Mouse (Mus musculus): ENCODE results near the gene LTO1.
"Not testable (repeated sequence)": the region's sequence is repeated elsewhere in the genome, so short reads cannot be mapped to it uniquely, and the experiment has no call there.

Gene LTO1

GRCm38 (mm10) chr7:144914948-144915750 lies at the start of gene LTO1:
Gene LTO1, plus strand, starts transcription at chr7:144915100.
- DNase-seq (ENCODE audit: extremely low spot score, low read depth, low spot score): no peak

DNA sequence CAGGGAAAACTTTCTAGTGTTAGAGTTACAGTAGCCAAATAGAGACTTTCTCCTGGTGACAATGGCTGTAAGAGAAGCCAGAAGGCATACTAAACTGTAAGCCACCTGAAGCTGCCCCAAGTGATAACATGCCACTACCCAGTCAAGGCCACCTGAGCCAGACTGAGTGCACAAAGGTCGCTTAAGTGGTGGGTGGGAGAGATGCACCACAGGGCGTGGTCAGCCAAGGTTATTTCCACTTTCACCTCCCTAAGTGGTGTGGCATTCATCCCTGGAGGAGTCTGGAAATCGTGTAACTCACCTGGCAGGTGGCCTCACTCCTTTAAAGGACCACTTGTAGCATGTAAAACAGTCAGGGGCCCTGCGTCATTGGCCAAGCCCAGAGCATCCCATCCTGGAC lies 47.7 kb upstream of the LTO1 start:
- no peak for DNase-seq (ENCODE audit: extremely low spot score, low read depth, low spot score)

GRCm38 (mm10) chr7:144867602-144868001 lies 47.3 kb upstream of the LTO1 start:
- DNase-seq (ENCODE audit: extremely low spot score, low read depth, low spot score): no peak

GRCm38 (mm10) chr7:144872420-144872819 lies 42.5 kb upstream of the LTO1 start:
- no peak for DNase-seq (ENCODE audit: extremely low spot score, low read depth, low spot score)

DNA sequence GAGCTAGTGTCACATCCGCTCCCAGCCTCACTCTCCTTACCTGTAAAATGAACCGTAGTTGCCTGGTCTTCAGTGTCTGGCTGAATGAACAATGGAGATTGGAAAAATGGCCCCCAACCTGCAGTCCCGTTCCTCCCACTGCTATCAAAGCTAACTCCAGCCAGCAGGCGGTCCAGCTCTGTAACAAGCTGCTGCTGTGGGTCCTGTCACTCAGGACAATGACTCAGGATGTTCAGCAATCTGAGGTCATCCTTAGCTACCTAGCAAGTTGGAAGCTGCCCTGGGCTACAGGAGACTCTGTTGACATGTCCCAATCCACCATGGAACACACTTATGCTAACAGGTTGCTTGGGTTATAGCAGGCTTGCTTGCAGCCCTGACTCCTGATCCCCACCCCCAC lies 41.7 kb upstream of the LTO1 start:
- DNase-seq (ENCODE audit: extremely low spot score, low read depth, low spot score): no peak

GRCm38 (mm10) chr7:144874226-144874625 lies 40.7 kb upstream of the LTO1 start:
- no peak for DNase-seq (ENCODE audit: extremely low spot score, low read depth, low spot score)

GRCm38 (mm10) chr7:144878401-144878800 lies 36.5 kb upstream of the LTO1 start:
- DNase-seq (ENCODE audit: extremely low spot score, low read depth, low spot score): no peak

DNA sequence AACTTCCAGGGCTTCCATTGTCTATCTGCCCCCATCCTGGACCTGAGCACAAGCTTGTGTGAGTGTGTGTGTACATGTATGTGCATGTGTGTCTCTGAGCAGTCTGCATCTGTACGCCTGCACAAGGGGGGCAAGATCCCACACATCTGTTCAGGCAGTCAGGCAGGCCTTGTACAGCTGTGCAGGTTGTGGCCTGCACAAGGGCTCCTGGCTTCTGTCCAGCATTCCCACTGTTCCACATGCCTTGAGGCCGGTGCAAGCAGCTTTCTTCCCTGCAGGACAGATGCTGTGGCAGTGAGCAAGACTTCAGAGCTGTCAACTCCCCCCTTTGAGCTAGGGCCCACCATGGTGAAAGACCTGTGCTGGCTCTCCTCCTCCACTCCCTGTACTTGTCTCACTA lies 31.8 kb upstream of the LTO1 start:
- no peak for DNase-seq (ENCODE audit: extremely low spot score, low read depth, low spot score)

DNA sequence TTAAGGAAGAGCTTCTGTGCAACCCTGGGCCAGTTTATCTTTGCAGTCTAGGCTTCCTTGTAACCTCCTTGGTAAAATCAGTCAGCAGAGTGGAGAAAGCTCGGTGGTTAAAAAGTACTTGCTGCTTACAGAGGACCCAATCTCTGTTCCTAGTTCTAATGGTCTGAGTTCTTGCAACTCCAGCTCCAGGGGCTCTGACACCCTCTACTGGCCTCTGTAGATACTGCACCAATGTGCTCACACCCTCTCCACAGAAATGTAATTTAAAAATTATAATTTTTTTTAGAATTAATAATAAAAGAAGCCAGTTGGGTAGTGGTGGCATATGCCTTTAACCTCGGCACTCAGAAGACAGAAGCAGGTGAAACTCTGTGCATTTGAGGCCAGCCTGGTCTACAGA lies 27.2 kb upstream of the LTO1 start:
- DNase-seq (ENCODE audit: extremely low spot score, low read depth, low spot score): no peak

DNA sequence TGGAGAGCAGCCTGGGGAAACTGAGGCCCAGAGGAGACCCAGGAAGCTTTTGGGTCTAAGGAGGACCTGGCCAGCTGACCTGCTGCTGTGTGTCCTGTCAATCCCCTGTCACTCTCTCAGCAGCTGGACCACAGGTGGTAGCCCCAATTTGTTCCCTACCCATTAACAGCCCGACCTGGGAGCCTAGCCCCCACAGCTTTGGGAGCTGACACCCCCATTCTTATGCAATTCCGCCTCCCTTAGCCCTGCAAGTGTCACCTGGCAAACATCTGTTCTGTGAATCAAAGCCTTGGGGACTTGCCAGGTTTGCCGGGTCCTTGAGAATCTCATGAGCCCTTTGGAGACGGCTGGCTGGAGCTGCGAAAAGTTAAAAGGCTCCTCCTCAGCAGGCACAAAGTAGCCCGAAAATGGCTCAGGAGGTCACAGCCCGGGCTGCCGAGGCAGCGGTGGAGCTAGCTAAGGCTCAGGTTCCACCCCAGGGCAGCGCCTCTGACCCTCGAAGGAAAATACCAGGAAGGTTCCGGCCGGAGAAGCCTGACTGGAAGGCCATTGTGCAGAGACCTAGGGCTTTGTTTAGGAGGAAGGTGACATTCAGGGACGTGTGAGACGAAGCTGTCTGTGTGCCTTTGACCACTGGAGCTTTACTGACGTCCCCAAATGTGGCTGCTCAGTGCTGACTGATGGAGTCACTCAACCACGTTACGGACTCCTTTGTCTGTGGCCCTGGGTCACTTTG lies 26.2 kb upstream of the LTO1 start:
- DNase-seq (ENCODE audit: extremely low spot score, low read depth, low spot score): no peak

DNA sequence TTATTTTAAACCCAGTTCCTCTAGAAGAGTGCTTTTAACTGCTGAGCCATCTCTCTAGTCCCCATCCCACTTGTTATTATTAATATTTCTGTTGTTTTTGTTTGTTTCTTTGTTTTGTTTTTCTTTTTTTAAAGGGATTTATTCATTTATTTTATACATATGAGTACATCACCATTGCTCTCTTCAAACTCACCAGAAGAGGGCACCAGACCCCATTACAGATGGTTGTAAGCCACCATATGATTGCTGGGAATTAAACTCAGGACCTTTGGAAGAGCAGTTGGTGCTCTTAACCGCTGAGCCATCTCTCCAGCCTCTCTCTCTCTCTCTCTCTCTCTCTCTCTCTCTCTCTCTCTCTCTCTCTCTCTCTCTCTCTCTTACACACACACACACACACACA lies 24.2 kb upstream of the LTO1 start:
- not testable (repeated sequence) for DNase-seq (ENCODE audit: extremely low spot score, low read depth, low spot score)

- no peak for DNase-seq (ENCODE audit: extremely low spot score, low read depth, low spot score)
Observed at GRCm38 (mm10) chr7:144891863-144892262, 23.0 kb upstream of the LTO1 start.

GRCm38 (mm10) chr7:144892322-144892721 lies 22.6 kb upstream of the LTO1 start:
- DNase-seq (ENCODE audit: extremely low spot score, low read depth, low spot score): no peak

DNA sequence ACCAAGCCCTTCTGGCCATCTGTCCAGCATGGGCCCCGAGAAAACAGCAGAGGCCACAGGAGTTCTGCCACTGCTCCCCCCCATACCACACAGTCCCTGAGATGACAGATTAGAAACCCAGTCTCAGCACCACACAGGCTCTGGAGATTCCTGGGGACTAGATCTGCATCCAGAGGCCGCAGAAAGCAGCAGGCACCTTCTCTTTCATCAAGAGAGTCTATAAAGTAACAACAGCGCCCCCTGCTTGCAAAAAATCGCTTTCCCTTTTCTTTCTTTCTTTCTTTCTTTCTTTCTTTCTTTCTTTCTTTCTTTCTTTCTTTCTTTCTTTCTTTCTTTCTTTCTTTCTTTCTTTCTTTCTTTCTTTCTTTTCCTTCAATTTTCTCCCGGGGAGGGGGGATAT lies 20.7 kb upstream of the LTO1 start:
- DNase-seq (ENCODE audit: extremely low spot score, low read depth, low spot score): no peak

DNA sequence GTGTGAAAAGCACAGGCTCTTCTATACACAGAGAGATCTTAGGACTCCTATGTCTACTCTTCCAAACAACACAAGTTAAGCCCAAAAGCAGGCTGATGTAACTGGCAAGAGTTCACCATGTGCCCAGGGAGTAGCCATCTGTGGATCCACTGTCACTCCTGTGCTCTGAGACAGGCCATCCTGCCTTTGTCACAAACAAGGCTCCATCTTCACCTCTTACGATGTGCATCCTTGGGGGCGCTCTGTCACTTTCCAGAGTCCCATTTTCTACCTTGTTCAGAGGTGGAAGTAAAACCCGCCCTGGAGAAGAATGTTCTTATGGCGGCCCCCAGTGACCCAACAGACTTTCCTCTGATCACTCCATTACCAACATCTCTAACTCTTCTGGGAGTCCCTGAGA lies 20.2 kb upstream of the LTO1 start:
- no peak for DNase-seq (ENCODE audit: extremely low spot score, low read depth, low spot score)

GRCm38 (mm10) chr7:144895305-144896111 lies 19.4 kb upstream of the LTO1 start:
- no peak for DNase-seq (ENCODE audit: extremely low spot score, low read depth, low spot score)

DNA sequence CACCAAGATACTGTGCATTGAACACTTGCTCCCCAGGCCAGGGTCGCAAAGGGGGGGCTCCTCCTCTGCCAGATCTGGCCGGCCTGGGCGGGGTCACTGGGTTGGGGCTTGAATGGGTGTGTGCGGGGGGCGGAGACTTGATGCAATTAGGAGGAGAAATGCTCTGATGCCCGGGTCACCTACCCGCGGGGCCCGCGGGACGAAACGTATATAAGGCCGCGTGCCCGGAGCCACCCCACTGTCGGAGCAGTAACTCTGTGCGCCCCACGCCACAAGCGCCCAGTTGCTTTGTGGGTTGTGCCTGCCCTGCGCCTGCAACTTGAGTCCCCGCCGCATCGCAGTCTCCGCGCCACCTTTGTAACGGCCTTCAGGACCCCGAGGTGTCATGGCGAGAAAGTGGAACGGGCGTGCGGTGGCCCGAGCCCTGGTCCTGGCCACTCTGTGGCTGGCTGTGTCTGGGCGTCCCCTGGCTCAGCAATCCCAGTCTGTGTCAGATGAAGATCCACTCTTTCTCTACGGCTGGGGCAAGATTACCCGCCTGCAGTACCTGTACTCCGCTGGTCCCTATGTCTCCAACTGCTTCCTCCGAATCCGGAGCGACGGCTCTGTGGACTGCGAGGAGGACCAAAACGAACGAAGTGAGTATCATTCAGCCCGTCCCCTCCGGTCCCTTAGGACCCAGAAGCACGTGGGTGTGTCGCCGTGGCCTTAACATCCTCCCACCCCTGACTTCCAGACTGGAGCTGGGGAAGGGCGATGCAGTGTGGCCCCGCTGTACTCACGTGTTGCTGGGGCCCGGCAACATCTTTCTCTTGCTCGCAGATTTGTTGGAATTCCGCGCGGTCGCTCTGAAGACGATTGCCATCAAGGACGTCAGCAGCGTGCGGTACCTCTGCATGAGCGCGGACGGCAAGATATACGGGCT lies 18.3 kb upstream of the LTO1 start, which contains the start of gene Fgf15:
Gene Fgf15, plus strand, starts transcription at position 238 of the 925 bp plus-strand sequence.
- DNase-seq (ENCODE audit: extremely low spot score, low read depth, low spot score): no peak

- no peak for DNase-seq (ENCODE audit: extremely low spot score, low read depth, low spot score)
Observed at GRCm38 (mm10) chr7:144898506-144898905, 16.4 kb upstream of the LTO1 start.

GRCm38 (mm10) chr7:144905514-144905913 lies 9.4 kb upstream of the LTO1 start:
- not testable (repeated sequence) for DNase-seq (ENCODE audit: extremely low spot score, low read depth, low spot score)

DNA sequence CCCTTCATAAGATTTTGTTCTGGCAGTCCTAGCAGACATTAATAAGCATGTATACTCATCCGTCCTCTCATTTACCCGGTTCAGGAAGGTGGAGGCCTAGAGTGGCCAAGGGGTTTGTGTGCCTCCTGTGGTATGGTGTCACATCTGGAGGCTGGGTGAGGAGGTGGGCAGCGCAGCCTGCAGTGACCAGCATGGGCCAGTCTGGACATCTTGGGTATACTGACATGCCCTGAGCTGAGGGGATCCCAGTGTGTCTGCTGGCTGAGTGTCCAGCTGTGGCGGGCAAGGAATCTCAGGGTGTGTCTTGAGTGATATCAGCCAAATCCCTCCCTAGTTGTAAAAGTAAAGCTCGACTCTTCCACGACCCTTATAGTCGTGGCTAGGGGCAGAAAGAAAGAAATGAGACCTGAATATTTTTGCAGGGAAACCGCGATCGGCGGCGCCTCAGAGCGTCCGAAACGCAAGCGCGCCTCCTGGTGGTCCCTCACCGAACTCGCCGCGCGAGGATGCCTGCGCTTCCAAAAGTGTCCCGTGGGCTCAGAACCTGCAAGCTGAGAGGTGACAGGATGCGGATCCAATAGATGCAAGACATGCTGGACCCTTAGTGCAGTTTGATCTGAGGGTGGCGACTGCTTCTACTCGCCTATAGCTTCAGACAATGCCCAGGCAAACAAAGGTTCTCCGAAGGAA lies 8.0 kb upstream of the LTO1 start:
- DNase-seq (ENCODE audit: extremely low spot score, low read depth, low spot score): no peak

All from hindlimb bud, embryonic 11.5 days (tissue).